Mouse (Mus musculus) megakaryocyte progenitor cell, adult 5-6 weeks (primary cell): ENCODE results near the gene Ssbp1. TPM values are rescaled to one million over a fixed set of nuclear protein-coding genes. Genes with fewer than 3 reads are reported as not detected.

Experiments used
- ATAC-seq: replicated peaks from 2 replicates; pipeline ENCODE4 v1.8.0; 2016; ENCODE audit warnings: mild to moderate bottlenecking, moderate TSS enrichment, inconsistent platforms; ENCODE audit not compliant: poor library complexity
- total RNA-seq, 2 experiments: library from RNA; stranded (forward) in 1 of 2; stranded (reverse) in 1 of 2; fragments of 157-497, 149-512 nt in 1 of 2; fragments of 200-1000 nt in 1 of 2; gene quantifications; 2 replicates each; pipeline versions ENCODE4 v1.2.3 to v1.2.4; 2015 to 2017

Ssbp1 gene
- total RNA-seq, 2 experiments from 2014 or later, result 98.6 to 183 TPM

- peak; percentile 76 for ATAC-seq
These were observed 16.6 kb upstream of the Ssbp1 start for GRCm38 (mm10) chr6:40454436-40455041.

DNA sequence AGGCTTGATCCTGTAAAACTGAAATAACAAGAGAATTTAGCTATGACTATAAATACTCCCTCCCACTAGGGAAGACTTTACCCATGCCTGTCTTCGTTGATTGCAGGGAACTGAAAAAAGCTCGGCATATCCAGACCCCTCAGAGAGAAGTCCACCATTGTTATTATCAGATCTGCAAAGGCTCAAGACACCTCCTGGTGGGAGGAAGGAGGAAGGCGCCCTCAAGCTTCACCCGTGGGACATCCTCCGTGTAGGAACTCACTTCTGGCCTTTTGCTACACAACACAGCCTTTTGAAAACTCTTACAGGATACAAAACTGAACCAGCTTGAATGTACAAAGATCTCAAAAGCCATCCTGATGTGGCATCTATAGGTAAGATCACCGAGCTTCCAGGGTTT is 5.4 kb upstream of the Ssbp1 start:
- peak; percentile 80 for ATAC-seq

DNA sequence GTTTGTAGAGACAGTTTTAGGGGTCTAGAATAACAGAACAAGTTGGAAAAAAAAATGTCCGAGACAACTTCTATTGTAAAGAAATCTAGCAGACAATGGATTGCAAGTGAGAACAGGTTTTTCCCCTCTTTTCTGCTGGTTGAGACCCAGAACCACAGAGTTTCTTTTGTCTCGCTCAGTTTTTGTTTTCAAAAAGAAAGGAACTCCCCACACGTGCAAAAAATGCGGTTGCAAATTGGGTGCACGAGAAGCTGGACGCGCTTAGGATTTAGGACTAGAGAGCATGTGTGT is 513 bp downstream of the Ssbp1 start:
- no peak for ATAC-seq

- ATAC-seq, result no peak
These were observed 5.0 kb downstream of the Ssbp1 start for GRCm38 (mm10) chr6:40476132-40476531.

DNA sequence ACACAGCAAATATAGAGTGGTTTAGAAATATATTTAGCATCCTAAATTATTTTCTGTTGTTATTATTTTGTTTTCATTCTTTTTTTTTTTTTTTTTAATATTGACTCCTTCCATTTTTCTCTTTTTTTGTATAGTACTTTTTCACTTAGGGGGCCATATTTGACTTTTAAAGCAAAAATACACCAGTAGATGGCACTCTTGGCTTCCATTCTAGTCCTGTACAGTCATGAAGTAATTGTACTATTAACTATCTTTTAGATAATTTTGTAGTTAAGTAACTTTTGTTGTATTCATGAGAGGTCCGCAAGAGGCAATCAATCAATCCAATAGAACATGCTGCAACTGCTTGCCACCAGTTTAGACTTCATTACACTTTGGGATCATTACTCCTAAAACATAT is 8.6 kb downstream of the Ssbp1 start:
- ATAC-seq, result peak; percentile 77

DNA sequence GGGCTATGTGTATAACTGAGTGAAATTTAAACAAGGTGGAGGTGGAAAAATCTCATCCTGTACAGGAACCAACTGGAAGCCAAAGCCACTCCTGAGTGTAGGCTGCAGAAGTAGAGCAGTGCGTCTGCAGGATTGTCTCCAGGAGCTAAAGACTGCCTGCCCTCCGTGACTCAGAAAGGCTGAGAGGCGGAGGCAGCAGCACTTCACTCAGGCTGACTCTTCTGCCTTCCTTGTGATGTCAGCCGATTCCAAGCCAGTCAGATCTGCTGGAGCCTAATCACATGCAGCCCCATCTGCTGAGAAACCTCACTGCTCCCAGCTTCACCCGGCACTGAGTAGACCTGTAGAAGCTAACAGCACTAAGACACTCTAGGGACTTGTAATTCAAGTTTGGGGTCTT is 11.2 kb downstream of the Ssbp1 start:
- ATAC-seq, result no peak

DNA sequence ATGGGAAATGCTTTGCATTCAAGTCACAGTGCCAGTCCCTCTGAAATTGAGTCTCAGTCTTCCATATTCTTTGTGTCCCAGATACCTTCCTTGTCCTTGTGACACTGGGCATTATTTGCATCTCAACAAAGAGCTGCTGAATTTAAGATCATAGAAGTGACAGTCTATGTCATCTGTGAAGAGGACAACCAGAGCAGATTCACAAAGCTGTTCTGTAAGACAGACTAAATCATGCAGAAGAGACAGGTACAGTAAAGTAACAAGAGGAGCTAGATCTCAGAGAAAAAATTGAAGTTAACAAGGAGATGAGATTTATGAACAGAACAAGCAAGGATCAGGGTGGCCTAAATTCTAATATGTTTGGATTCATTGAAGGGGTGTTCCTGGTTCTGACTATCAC is 19.8 kb downstream of the Ssbp1 start, which contains the start of gene Tas2r137:
TSS of gene Tas2r137 (plus strand) at position 301 of the 400 bp plus-strand sequence.
- ATAC-seq, result no peak

- ATAC-seq, result no peak
These were observed 22.1 kb downstream of the Ssbp1 start, which contains the start of gene Tas2r108 for GRCm38 (mm10) chr6:40493229-40493628. TSS of gene Tas2r108 (plus strand) at chr6:40493529.

DNA sequence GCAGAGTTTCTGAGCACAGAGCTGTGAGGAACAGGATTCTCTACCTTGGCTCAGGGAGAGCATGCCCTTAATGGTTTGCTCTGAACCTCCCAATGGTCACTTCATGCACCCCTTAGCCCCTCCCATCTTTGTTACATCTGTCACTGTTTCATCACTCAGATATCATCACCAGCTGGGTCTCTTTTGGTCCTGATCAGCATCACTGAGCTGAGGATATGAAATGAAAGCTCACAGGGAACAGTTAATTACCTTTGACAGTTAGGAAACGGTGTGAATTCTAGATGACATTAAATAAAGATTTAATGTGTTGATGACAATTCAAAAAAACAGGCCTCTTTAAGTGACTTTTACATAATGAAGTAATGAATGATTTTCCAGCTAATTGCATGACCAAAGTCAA is 48.3 kb downstream of the Ssbp1 start, which contains the start of gene Prss37:
TSS of gene Prss37 (minus strand) at position 101 of the 400 bp plus-strand sequence.
- ATAC-seq, result no peak

Other genes with a start within 250 kb of the Ssbp1 start
- gene Agk, start 146.2 kb upstream of the Ssbp1 start, total RNA-seq (2015), result 24.7 and 29.7 TPM in 2 replicates
- gene Agk, start 146.2 kb upstream of the Ssbp1 start, total RNA-seq (2017), result 30.0 and 45.8 TPM in 2 replicates
- 7.0 and 9.2 TPM in 2 replicates for gene E330009J07Rik, start 35.2 kb upstream of the Ssbp1 start, total RNA-seq (2015)
- 12.3 and 12.5 TPM in 2 replicates for gene E330009J07Rik, start 35.2 kb upstream of the Ssbp1 start, total RNA-seq (2017)
- not detected in 2 replicates for gene Wee2, start 32.3 kb upstream of the Ssbp1 start, total RNA-seq (2015)
- gene Wee2, start 32.3 kb upstream of the Ssbp1 start, total RNA-seq (2017), result not detected in 2 replicates
- gene Tas2r137, start 19.9 kb downstream of the Ssbp1 start, total RNA-seq (2015), result not detected in 2 replicates
- not detected in 2 replicates for gene Tas2r137, start 19.9 kb downstream of the Ssbp1 start, total RNA-seq (2017)
- gene Tas2r108, start 22.2 kb downstream of the Ssbp1 start, total RNA-seq (2015), result not detected in 2 replicates
- not detected in 2 replicates for gene Tas2r108, start 22.2 kb downstream of the Ssbp1 start, total RNA-seq (2017)
- not detected in 2 replicates for gene Prss37, start 48.2 kb downstream of the Ssbp1 start, total RNA-seq (2015)
- gene Prss37, start 48.2 kb downstream of the Ssbp1 start, total RNA-seq (2017), result not detected in 2 replicates
- not detected in 2 replicates for gene Olfr461, start 83.7 kb downstream of the Ssbp1 start, total RNA-seq (2015)
- not detected in 2 replicates for gene Olfr461, start 83.7 kb downstream of the Ssbp1 start, total RNA-seq (2017)
- gene Olfr460, start 98.1 kb downstream of the Ssbp1 start, total RNA-seq (2015), result not detected in 2 replicates
- gene Olfr460, start 98.1 kb downstream of the Ssbp1 start, total RNA-seq (2017), result not detected in 2 replicates
- 90.9 and 108 TPM in 2 replicates for gene Clec5a, start 114.5 kb downstream of the Ssbp1 start, total RNA-seq (2015)
- 113 and 138 TPM in 2 replicates for gene Clec5a, start 114.5 kb downstream of the Ssbp1 start, total RNA-seq (2017)
- not detected in 2 replicates for gene Tas2r138, start 142.0 kb downstream of the Ssbp1 start, total RNA-seq (2015)
- not detected in 2 replicates for gene Tas2r138, start 142.0 kb downstream of the Ssbp1 start, total RNA-seq (2017)
- 35.6 and 43.9 TPM in 2 replicates for gene Mgam, start 157.5 kb downstream of the Ssbp1 start, total RNA-seq (2015)
- 55.5 and 85.3 TPM in 2 replicates for gene Mgam, start 157.5 kb downstream of the Ssbp1 start, total RNA-seq (2017)